Mouse (Mus musculus) liver, embryonic 14.5 days (tissue): ENCODE data around the gene Cbs.

ENCODE experiments used
- CTCF ChIP-seq: IDR thresholded peaks from 2 replicates; pipeline ENCODE4 v1.5.1; 2016; ENCODE audit warnings: antibody characterized with exemption, low read depth, control low read depth
- EP300 ChIP-seq: IDR thresholded peaks from 2 replicates; pipeline ENCODE4 v1.6.1; 2016; ENCODE audit warnings: antibody characterized with exemption, low read depth

GRCm38 (mm10) chr17:31636277-31636941 lies 629 bp downstream of the Cbs start:
- TF ChIP-seq EP300 (no peak), CTCF (no peak)
